Mouse (Mus musculus): ENCODE data around the gene Ptpn3.
"Not testable (repeated sequence)": the region's sequence is repeated elsewhere in the genome, so short reads cannot be mapped to it uniquely, and the experiment has no call there.

Ptpn3 gene

DNA sequence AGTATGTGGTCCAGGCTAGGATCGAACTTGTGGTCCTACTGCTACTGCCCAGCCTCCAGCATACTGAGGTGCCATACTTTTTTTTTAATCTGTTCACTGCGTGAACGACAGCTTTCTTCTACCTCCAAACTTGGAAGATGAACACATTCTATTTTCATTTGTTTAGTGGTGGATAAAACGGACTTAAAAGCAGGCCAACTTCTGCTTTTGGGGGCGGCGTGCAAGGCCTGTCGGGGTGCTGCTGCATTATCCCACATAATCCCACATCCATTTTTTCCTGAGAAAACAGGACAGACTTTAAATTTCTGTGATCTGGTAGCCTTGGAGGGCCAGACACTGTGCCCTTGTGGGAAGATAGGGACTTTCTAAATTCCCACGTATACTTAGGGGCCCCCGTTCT, 83.9 kb downstream of the Ptpn3 start:
- DNase-seq (ENCODE audit: extremely low spot score): no peak

- DNase-seq (ENCODE audit: extremely low spot score): no peak
Observed at GRCm38 (mm10) chr4:57216535-57216934, 85.1 kb downstream of the Ptpn3 start.

GRCm38 (mm10) chr4:57214852-57215251, 86.8 kb downstream of the Ptpn3 start:
- no peak for DNase-seq (ENCODE audit: extremely low spot score)

DNA sequence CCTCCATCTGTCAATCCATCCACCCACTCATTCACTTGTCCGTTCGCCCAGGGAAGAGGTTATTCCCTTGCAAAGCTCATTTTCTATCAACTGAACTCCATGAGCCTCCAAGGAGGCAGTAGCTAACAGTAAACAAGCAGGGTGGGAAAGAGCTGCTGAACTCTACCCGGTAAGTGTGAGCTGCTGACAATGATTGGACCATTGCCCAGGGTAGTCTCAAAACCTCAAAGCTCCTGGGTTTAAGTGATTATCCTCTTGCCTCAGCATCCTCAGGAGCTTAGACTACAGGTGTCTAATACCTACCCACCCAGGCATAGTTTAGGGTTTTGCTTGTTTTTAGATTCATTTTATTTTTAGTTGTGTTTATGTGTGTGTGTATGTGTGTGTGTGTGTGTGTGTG, 87.5 kb downstream of the Ptpn3 start:
- DNase-seq (ENCODE audit: extremely low spot score): no peak

- no peak for DNase-seq (ENCODE audit: extremely low spot score)
Observed at GRCm38 (mm10) chr4:57211706-57212105, 89.9 kb downstream of the Ptpn3 start.

- no peak for DNase-seq (ENCODE audit: extremely low spot score)
Observed at GRCm38 (mm10) chr4:57205908-57206307, 95.7 kb downstream of the Ptpn3 start.

GRCm38 (mm10) chr4:57204780-57205179, 96.9 kb downstream of the Ptpn3 start:
- no peak for DNase-seq (ENCODE audit: extremely low spot score)

- peak; percentile 15 for DNase-seq (ENCODE audit: extremely low spot score)
Observed at GRCm38 (mm10) chr4:57202660-57203361, 98.8 kb downstream of the Ptpn3 start.

DNA sequence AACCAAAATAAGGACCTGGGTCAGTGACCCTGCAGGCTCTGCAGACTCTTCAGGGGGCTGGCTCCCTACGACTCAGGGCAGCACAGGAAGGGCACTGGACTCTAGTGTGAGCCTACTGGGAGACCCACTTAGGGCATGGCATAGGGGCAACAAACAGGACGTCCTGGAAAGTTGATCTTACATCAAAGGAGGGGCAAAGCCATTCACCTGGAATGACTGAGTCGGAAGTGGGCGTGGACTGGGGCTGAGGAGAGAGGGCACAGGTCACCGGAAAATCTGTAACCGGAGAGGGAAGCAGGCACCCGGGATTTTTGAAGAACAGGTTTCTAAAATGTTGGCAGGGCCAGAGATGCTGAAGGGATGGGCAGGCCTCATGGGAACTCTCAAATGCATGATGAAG, 99.5 kb downstream of the Ptpn3 start:
- peak; percentile 32 for DNase-seq (ENCODE audit: extremely low spot score)

- no peak for DNase-seq (ENCODE audit: extremely low spot score)
Observed at GRCm38 (mm10) chr4:57200661-57201060, 101.0 kb downstream of the Ptpn3 start.

DNA sequence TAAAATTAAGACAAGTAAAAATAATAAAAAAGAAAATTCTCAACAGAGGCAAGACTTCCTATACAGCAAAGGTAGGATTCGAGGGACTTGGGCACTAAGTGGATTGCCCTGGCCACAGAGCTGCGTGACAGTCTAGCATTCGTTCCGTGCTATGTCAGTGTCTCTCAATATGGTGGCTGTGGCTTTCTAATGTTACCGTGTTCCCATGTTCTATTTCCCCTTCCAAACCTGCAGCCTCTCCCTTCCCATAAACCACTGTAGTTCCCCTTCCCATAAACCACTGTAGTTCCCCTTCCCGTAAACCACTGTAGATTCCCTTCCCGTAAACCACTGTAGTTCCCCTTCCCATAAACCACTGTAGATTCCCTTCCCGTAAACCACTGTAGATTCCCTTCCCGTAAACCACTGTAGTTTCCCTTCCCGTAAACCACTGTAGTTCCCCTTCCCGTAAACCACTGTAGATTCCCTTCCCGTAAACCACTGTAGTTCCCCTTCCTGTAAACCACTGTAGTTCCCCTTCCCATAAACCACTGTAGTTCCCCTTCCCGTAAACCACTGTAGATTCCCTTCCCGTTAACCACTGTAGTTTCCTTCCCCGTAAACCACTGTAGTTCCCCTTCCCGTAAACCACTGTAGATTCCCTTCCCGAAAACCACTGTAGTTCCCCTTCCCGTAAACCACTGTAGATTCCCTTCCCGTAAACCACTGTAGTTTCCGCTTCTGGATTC, 102.8 kb downstream of the Ptpn3 start:
- not testable (repeated sequence) for DNase-seq (ENCODE audit: extremely low spot score)

- DNase-seq (ENCODE audit: extremely low spot score): no peak
Observed at GRCm38 (mm10) chr4:57191543-57192283, 109.9 kb downstream of the Ptpn3 start.

GRCm38 (mm10) chr4:57189881-57190280, 111.8 kb downstream of the Ptpn3 start:
- DNase-seq (ENCODE audit: extremely low spot score): no peak

GRCm38 (mm10) chr4:57186035-57186434, 115.6 kb downstream of the Ptpn3 start:
- DNase-seq (ENCODE audit: extremely low spot score): peak; percentile 58

DNA sequence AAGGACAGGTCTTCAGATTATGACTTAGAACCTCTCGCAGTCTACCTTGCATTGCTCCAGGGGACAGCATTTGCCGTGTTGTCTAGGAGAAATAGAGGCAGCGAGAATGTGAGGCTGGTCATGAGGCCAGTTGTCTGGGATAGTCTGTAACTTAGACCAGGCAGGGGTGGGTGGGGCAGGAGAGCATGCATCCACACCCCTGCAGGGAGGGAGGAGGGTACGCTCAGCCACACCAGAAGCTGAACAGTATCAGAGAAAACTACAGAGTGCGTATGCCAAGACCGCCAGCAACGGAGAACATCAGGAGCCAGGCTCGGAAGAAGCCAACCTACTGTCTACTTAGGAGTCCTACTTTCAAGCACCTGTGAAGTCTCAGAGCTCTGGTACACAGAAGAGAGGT, 116.2 kb downstream of the Ptpn3 start:
- DNase-seq (ENCODE audit: extremely low spot score): peak; percentile 14

GRCm38 (mm10) chr4:57183493-57183892, 118.1 kb downstream of the Ptpn3 start:
- DNase-seq (ENCODE audit: extremely low spot score): no peak

- DNase-seq (ENCODE audit: extremely low spot score): no peak
Observed at GRCm38 (mm10) chr4:57181538-57181937, 120.1 kb downstream of the Ptpn3 start.

GRCm38 (mm10) chr4:57178881-57179280, 122.8 kb downstream of the Ptpn3 start:
- DNase-seq (ENCODE audit: extremely low spot score): no peak

DNA sequence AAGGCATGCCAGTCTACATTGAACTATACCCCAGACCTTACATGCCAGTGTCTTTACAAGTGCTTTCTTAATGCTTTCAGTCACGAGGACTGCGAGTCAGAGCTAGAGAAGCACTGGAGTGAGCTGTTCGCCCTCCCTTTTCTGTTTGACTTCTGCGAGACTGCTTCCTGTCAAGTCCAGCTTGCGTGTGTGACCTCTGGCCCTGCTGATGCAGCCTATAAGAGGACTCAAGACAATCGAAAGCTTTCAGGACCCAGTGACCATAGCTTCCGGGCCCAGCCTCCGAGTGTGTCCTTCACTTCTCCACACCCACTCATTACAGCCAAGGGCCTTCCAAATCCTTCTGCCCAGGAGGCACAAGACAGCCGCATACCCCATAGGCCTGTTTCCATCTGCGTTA, 126.3 kb downstream of the Ptpn3 start:
- DNase-seq (ENCODE audit: extremely low spot score): no peak

GRCm38 (mm10) chr4:57172861-57173260, 128.8 kb downstream of the Ptpn3 start:
- no peak for DNase-seq (ENCODE audit: extremely low spot score)

GRCm38 (mm10) chr4:57171817-57172216, 129.8 kb downstream of the Ptpn3 start:
- no peak for DNase-seq (ENCODE audit: extremely low spot score)

DNA sequence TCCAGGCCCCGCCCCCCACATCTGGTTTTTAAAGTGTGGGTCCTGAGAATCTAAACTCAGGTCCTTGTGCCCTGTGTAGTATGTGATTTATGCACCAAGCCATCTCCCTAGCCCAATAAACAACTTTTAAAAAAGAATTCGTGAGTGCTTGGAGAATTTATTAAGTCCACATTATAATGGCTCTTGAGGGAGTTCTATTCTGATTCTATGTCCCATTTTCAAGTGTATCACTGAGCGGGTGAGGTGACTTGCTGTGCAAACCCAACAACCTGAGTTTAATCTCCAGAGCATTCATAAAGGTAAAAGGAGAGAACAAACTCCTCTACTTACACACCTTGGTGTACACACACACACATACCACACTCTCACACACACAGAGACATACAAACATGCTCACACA, 133.0 kb downstream of the Ptpn3 start:
- no peak for DNase-seq (ENCODE audit: extremely low spot score)

DNA sequence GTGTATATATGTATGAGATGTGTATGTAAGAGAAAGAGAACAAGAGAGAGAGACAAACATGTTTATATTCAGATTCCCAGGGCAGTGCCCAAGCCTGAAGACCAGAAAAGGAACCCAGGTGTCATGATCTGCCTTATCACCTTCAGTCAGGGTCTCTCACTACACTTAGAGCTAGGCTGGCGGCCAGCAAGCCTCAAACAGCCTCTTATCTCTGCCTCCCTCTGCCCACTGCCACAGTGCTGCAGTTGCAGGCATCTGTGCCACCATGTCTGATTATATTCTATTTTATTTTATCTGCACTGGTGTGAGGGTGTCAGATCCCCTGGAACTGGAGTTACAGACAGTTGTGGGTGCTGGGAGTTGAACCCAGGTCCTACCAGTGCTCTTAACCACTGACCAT, 133.4 kb downstream of the Ptpn3 start:
- DNase-seq (ENCODE audit: extremely low spot score): no peak

Data from embryo, embryonic 9.5 days (tissue).